Mouse (Mus musculus) lung, adult 2 months (tissue): Measurements from ENCODE around the gene Pkd1l1.

Experiments
- CTCF ChIP-seq: fragments of 200-500 bp; IDR thresholded peaks from 2 replicates; pipeline ENCODE4 v1.5.1; 2011; ENCODE audit warnings: mild to moderate bottlenecking, low read length, control low read depth; ENCODE audit not compliant: insufficient read depth
- POLR2A ChIP-seq: fragments of 200-500 bp; IDR thresholded peaks from 2 replicates; pipeline ENCODE4 v1.6.1; 2011; ENCODE audit warnings: low read depth, mild to moderate bottlenecking, control low read depth, low read length, borderline replicate concordance; ENCODE audit errors: extremely low read depth

GRCm38 (mm10) chr11:8814097-8814790, 158.8 kb downstream of the Pkd1l1 start:
- no peak for TF ChIP-seq POLR2A
- no peak for TF ChIP-seq CTCF
